Comparison of ENCODE assay signal across 8 mouse cellular contexts in the genomic region with DNA sequence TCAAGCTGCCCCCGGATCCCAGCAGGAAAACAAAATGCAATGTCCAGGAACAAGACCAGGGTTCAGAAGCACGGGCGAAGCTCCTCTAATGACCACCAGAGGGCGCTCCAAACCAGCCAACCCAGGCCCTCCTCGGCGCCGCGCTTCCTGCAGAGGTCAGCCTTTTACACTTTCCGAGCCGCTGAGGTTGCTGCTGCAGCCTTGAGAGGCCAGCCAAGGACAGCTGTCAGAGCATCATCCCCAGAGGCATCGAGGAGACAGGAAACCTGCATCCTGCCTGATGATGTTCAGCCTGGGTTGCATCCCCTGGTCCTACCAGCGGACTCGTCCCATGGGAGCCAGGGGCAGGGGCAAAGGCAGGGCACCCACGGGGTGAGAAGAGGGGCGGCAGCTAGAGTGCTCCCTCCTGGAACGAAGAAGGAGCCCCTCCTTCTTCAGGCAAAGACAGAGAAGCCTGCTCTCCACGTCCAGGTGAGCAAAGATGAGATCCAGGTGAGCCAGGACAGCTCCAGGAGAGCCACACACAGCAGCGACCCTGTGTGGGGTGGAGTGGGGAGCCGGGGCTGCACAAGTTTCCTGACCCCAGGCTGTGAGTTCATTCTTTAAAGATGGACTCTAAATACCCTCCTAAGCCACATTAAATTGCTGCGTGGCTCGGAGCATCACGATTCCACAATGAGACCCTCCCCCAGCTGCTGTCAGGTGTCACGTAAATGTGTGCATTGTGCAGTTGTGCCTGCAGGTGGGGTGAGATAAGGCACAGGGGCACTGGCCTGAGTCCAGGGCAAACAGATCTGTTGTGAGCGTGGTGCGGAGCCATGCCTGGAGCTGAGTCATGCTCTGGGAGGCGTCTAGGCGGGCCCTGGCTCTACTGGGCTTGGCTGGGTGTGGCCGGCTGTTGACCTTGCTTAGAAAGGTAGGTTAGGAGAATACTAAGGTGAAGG. TPM values are rescaled to one million over a fixed set of nuclear protein-coding genes. Genes with fewer than 3 reads are reported as not detected.
A peak's percentile ranks its signal among the peaks of the same experiment; 100 is the strongest.
DNase-seq lines count a peak whose midpoint lies in the region; ATAC-seq and TF ChIP-seq lines count a peak whose summit lies in the region.

TSS of gene Arhgap22 (plus strand) at position 204 of the 944 bp plus-strand sequence.

- TF ChIP-seq CTCF in forebrain, postnatal 0 days (IDR thresholded peaks at IDR 0.05; ENCODE audit: low read depth) = peak; percentile 100
- TF ChIP-seq CTCF in layer of hippocampus, adult 2 months (conservative IDR thresholded peaks at IDR 0.05) = peak; percentile 97
- peak; percentile 83 for TF ChIP-seq CTCF in lung, adult 2 months (IDR thresholded peaks at IDR 0.05; ENCODE audit: insufficient read depth, low read length)

- no peaks in the 10 kb centered on the region for H3K9me3 ChIP-seq in forebrain, postnatal 0 days (ENCODE audit: low read length)
- no peaks in the 10 kb centered on the region for H3K9me3 ChIP-seq in neural tube, embryonic 15.5 days (replicated peaks)

- H3K27me3 ChIP-seq in forebrain, postnatal 0 days (ENCODE audit: insufficient read depth, low read length) = no peaks in the 10 kb centered on the region
- H3K27me3 ChIP-seq in neural tube, embryonic 15.5 days (replicated peaks) = peaks cover 16% of the 10 kb centered on the region

- TF ChIP-seq POLR2A in lung, adult 2 months (IDR thresholded peaks at IDR 0.05; ENCODE audit: borderline replicate concordance, extremely low read depth, low read depth, low read length) = no peak

- H3K9ac ChIP-seq in forebrain, postnatal 0 days = 0 out of 2 replicates have a peak within 1 kb of the TSS, but pooled peaks have one; percentile 6
- H3K9ac ChIP-seq in neural tube, embryonic 15.5 days (replicated peaks) = peak within 1 kb of the TSS; percentile 47; the same call in 1 of the 2 replicates

- DNase-seq in ES-CJ7 (ENCODE audit: low read depth, low spot score) = peak; percentile 81
- DNase-seq in cerebellum, adult 18-20 months = peak; percentile 78 to 86
- DNase-seq in forebrain, postnatal 0 days = peak; percentile 89
- peak; percentile 92 for DNase-seq in heart, postnatal 4 days
- DNase-seq in layer of hippocampus, adult 2 months (ENCODE audit: low spot score in 2 of 2) = peak; percentile 80 to 89
- peak; percentile 70 for DNase-seq in lung, adult 2 months
- DNase-seq in testis, postnatal 10 days (ENCODE audit: low spot score) = peak; percentile 93

- no peaks in the 10 kb centered on the region for H3K36me3 ChIP-seq in forebrain, postnatal 0 days (ENCODE audit: insufficient read depth)
- no peaks in the 10 kb centered on the region for H3K36me3 ChIP-seq in neural tube, embryonic 15.5 days

- H3K4me2 ChIP-seq in forebrain, postnatal 0 days (ENCODE audit: low read depth) = peak within 1 kb of the TSS; percentile 48
- H3K4me2 ChIP-seq in neural tube, embryonic 15.5 days = peak within 1 kb of the TSS; percentile 59

- no peaks in the 10 kb centered on the region for H3K4me1 ChIP-seq in forebrain, postnatal 0 days (ENCODE audit: insufficient read depth)
- no peaks in the 10 kb centered on the region for H3K4me1 ChIP-seq in lung, adult 2 months (ENCODE audit: control insufficient read depth, insufficient read depth, low read length)
- H3K4me1 ChIP-seq in neural tube, embryonic 15.5 days = peaks cover 7% of the 10 kb centered on the region

- peak; percentile 88 for ATAC-seq in forebrain, postnatal 0 days
- ATAC-seq in neural tube, embryonic 15.5 days (ENCODE audit: low FRiP score) = peak; percentile 85

- H3K27ac ChIP-seq in forebrain, postnatal 0 days (ENCODE audit: low read depth, low read length) = no peak within 1 kb of the TSS
- peak within 1 kb of the TSS; percentile 80 for H3K27ac ChIP-seq in layer of hippocampus, adult 2 months
- no peak within 1 kb of the TSS for H3K27ac ChIP-seq in neural tube, embryonic 15.5 days (replicated peaks)

- WGBS in forebrain, postnatal 0 days = 19% methylated on average over 28 of the region's 28 CpGs
- WGBS in lung, adult 2 months = 10% methylated on average over 28 of the region's 28 CpGs
- 18% methylated on average over 28 of the region's 28 CpGs for WGBS in neural tube, embryonic 15.5 days

- peak within 1 kb of the TSS; percentile 11; the same call in 1 of the 2 replicates for H3K4me3 ChIP-seq in forebrain, postnatal 0 days (ENCODE audit: low read depth, low read length)
- H3K4me3 ChIP-seq in layer of hippocampus, adult 2 months = peak within 1 kb of the TSS; percentile 44
- H3K4me3 ChIP-seq in lung, adult 2 months (replicated peaks; ENCODE audit: extremely low read depth, low read depth, low read length) = no peak within 1 kb of the TSS
- peak within 1 kb of the TSS; percentile 30 for H3K4me3 ChIP-seq in neural tube, embryonic 15.5 days (replicated peaks)

RNA-seq across cellular contexts. Expression of gene Arhgap22, which starts in this region (rescaled TPM):
- total RNA-seq in forebrain, postnatal 0 days (2014; rRNA removed) = 1.8 and 3.3 TPM in 2 replicates
- polyA plus RNA-seq in forebrain, postnatal 0 days (2015; fragmentation: Nextera tagmentation; extraction: Ambion mirVana) = 2.2 and 3.9 TPM in 2 replicates
- 1 to 10 TPM; 2.1 to 3.0 TPM for total RNA-seq in heart, postnatal 4 days (2021)
- 10 to 100 TPM in 1 of 2 experiments, 1 to 10 TPM in 1; 9.6 to 11.3 TPM for total RNA-seq in layer of hippocampus, adult 2 months (2021)
- polyA plus RNA-seq in lung, adult 2 months (2012; rRNA removed) = 27.3 and 28.1 TPM in 2 replicates
- polyA plus RNA-seq in neural tube, embryonic 15.5 days (2015; fragmentation: Nextera tagmentation; extraction: Ambion mirVana) = 3.3 and 3.9 TPM in 2 replicates
